Mouse (Mus musculus): ENCODE results near the gene Polr2e. TPM values are rescaled to one million over a fixed set of nuclear protein-coding genes. Genes with fewer than 3 reads are reported as not detected.

Gene Polr2e
- 261 and 268 TPM in 2 replicates for polyA plus RNA-seq (2016; fragmentation: Nextera tagmentation; extraction: Ambion mirVana)

GRCm38 (mm10) chr10:80039559-80039979 lies at the start of gene Polr2e:
Gene Polr2e (minus strand): TSS chr10:80039795.
- H3K27me3 ChIP-seq (ENCODE audit: insufficient read depth, poor library complexity, severe bottlenecking), result no peaks in the 10 kb centered on the region
- H3K36me3 ChIP-seq, result peaks cover 41% of the 10 kb centered on the region
- peak within 1 kb of the TSS; percentile 84 for H3K4me3 ChIP-seq
- peak; percentile 96 for DNase-seq (ENCODE audit: low spot score)
- H3K9me3 ChIP-seq, result no peaks in the 10 kb centered on the region
- WGBS, result under 1% methylated on average over 40 of the region's 40 CpGs
- H3K27ac ChIP-seq, result peak within 1 kb of the TSS; percentile 81
- H3K4me1 ChIP-seq (replicated peaks), result peaks cover 37% of the 10 kb centered on the region

GRCm38 (mm10) chr10:80089146-80089545 lies 49.6 kb upstream of the Polr2e start:
- H3K4me1 ChIP-seq (replicated peaks), result peaks cover 8% of the 10 kb centered on the region
- DNase-seq (ENCODE audit: low spot score), result no peak
- 55% methylated on average over 4 of the region's 4 CpGs for WGBS
- peak overlapping the region; percentile 63; the same call in 1 of the 2 replicates for H3K27ac ChIP-seq
- H3K36me3 ChIP-seq, result peaks cover 27% of the 10 kb centered on the region
- H3K4me3 ChIP-seq, result no peak overlapping the region
- H3K27me3 ChIP-seq (ENCODE audit: insufficient read depth, poor library complexity, severe bottlenecking), result no peaks in the 10 kb centered on the region
- H3K9me3 ChIP-seq, result no peaks in the 10 kb centered on the region

GRCm38 (mm10) chr10:80087483-80087882 lies 47.9 kb upstream of the Polr2e start:
- no peak for DNase-seq (ENCODE audit: low spot score)
- peaks cover 43% of the 10 kb centered on the region for H3K36me3 ChIP-seq
- H3K4me3 ChIP-seq, result no peak overlapping the region
- no peaks in the 10 kb centered on the region for H3K27me3 ChIP-seq (ENCODE audit: insufficient read depth, poor library complexity, severe bottlenecking)
- H3K4me1 ChIP-seq (replicated peaks), result peaks cover 7% of the 10 kb centered on the region
- no peaks in the 10 kb centered on the region for H3K9me3 ChIP-seq
- H3K27ac ChIP-seq, result no peak overlapping the region
- 88% methylated on average over 8 of the region's 8 CpGs for WGBS

GRCm38 (mm10) chr10:80086847-80087246 lies 47.3 kb upstream of the Polr2e start:
- DNase-seq (ENCODE audit: low spot score), result no peak
- Histone ChIP-seq H3K9me3 (no peaks in the 10 kb centered on the region), H3K4me3 (no peak overlapping the region), H3K27me3 (ENCODE audit: insufficient read depth, poor library complexity, severe bottlenecking) (no peaks in the 10 kb centered on the region), H3K27ac (no peak overlapping the region), H3K36me3 (peaks cover 50% of the 10 kb centered on the region), H3K4me1 (replicated peaks) (peaks cover 7% of the 10 kb centered on the region)
- WGBS, result 92% methylated on average over 3 of the region's 3 CpGs

- DNase-seq (ENCODE audit: low spot score), result no peak
- 87% methylated on average over 9 of the region's 9 CpGs for WGBS
- no peaks in the 10 kb centered on the region for H3K9me3 ChIP-seq
- H3K4me1 ChIP-seq (replicated peaks), result peaks cover 10% of the 10 kb centered on the region
- H3K4me3 ChIP-seq, result no peak overlapping the region
- no peak overlapping the region for H3K27ac ChIP-seq
- no peaks in the 10 kb centered on the region for H3K27me3 ChIP-seq (ENCODE audit: insufficient read depth, poor library complexity, severe bottlenecking)
- H3K36me3 ChIP-seq, result peaks cover 62% of the 10 kb centered on the region
These were observed 45.4 kb upstream of the Polr2e start for GRCm38 (mm10) chr10:80084817-80085487.

GRCm38 (mm10) chr10:80081075-80081474 lies 41.5 kb upstream of the Polr2e start:
- no peak for DNase-seq (ENCODE audit: low spot score)
- H3K27ac ChIP-seq, result peak overlapping the region; percentile 23; the same call in 1 of the 2 replicates
- no peak overlapping the region for H3K4me3 ChIP-seq
- H3K27me3 ChIP-seq (ENCODE audit: insufficient read depth, poor library complexity, severe bottlenecking), result no peaks in the 10 kb centered on the region
- peaks cover 79% of the 10 kb centered on the region for H3K36me3 ChIP-seq
- H3K4me1 ChIP-seq (replicated peaks), result peaks cover 5% of the 10 kb centered on the region
- WGBS, result 76% methylated on average over 3 of the region's 3 CpGs
- H3K9me3 ChIP-seq, result no peaks in the 10 kb centered on the region

- DNase-seq (ENCODE audit: low spot score), result no peak
- peaks cover 76% of the 10 kb centered on the region for H3K36me3 ChIP-seq
- peaks cover 11% of the 10 kb centered on the region for H3K4me1 ChIP-seq (replicated peaks)
- H3K27ac ChIP-seq, result peak overlapping the region; percentile 23; the same call in 1 of the 2 replicates
- no peak overlapping the region for H3K4me3 ChIP-seq
- no peaks in the 10 kb centered on the region for H3K27me3 ChIP-seq (ENCODE audit: insufficient read depth, poor library complexity, severe bottlenecking)
- H3K9me3 ChIP-seq, result no peaks in the 10 kb centered on the region
- WGBS, result 87% methylated on average over 16 of the region's 16 CpGs
These were observed 40.9 kb upstream of the Polr2e start for GRCm38 (mm10) chr10:80080396-80081070.

- WGBS, result 82% methylated on average over 1 of the region's 1 CpGs
- no peak for DNase-seq (ENCODE audit: low spot score)
- Histone ChIP-seq H3K36me3 (peaks cover 54% of the 10 kb centered on the region), H3K27ac (no peak overlapping the region), H3K4me3 (no peak overlapping the region), H3K4me1 (replicated peaks) (peaks cover 25% of the 10 kb centered on the region), H3K27me3 (ENCODE audit: insufficient read depth, poor library complexity, severe bottlenecking) (peaks cover 4% of the 10 kb centered on the region; the same call in 1 of the 2 replicates), H3K9me3 (no peaks in the 10 kb centered on the region)
These were observed 38.8 kb upstream of the Polr2e start for GRCm38 (mm10) chr10:80078366-80078765.

GRCm38 (mm10) chr10:80077312-80077711 lies 37.7 kb upstream of the Polr2e start:
- Histone ChIP-seq H3K4me3 (no peak overlapping the region), H3K27me3 (ENCODE audit: insufficient read depth, poor library complexity, severe bottlenecking) (peaks cover 4% of the 10 kb centered on the region; the same call in 1 of the 2 replicates), H3K9me3 (no peaks in the 10 kb centered on the region), H3K27ac (no peak overlapping the region), H3K4me1 (replicated peaks) (peaks cover 36% of the 10 kb centered on the region), H3K36me3 (peaks cover 46% of the 10 kb centered on the region)
- DNase-seq (ENCODE audit: low spot score), result no peak
- WGBS, result 89% methylated on average over 5 of the region's 5 CpGs

- no peaks in the 10 kb centered on the region for H3K9me3 ChIP-seq
- H3K36me3 ChIP-seq, result peaks cover 40% of the 10 kb centered on the region
- peaks cover 4% of the 10 kb centered on the region; the same call in 1 of the 2 replicates for H3K27me3 ChIP-seq (ENCODE audit: insufficient read depth, poor library complexity, severe bottlenecking)
- H3K27ac ChIP-seq, result no peak overlapping the region
- 87% methylated on average over 4 of the region's 4 CpGs for WGBS
- no peak for DNase-seq (ENCODE audit: low spot score)
- no peak overlapping the region for H3K4me3 ChIP-seq
- peaks cover 43% of the 10 kb centered on the region for H3K4me1 ChIP-seq (replicated peaks)
These were observed 36.8 kb upstream of the Polr2e start for GRCm38 (mm10) chr10:80076386-80076785.

- DNase-seq (ENCODE audit: low spot score), result no peak
- WGBS, result 24% methylated on average over 1 of the region's 1 CpGs
- H3K36me3 ChIP-seq, result peaks cover 36% of the 10 kb centered on the region
- H3K4me1 ChIP-seq (replicated peaks), result peaks cover 46% of the 10 kb centered on the region
- H3K27ac ChIP-seq, result peak overlapping the region; percentile 23; the same call in 1 of the 2 replicates
- H3K4me3 ChIP-seq, result no peak overlapping the region; the same call in 1 of the 2 replicates
- peaks cover 4% of the 10 kb centered on the region; the same call in 1 of the 2 replicates for H3K27me3 ChIP-seq (ENCODE audit: insufficient read depth, poor library complexity, severe bottlenecking)
- H3K9me3 ChIP-seq, result no peaks in the 10 kb centered on the region
These were observed 36.3 kb upstream of the Polr2e start for GRCm38 (mm10) chr10:80075924-80076323.

GRCm38 (mm10) chr10:80074813-80075601 lies 35.4 kb upstream of the Polr2e start:
- Histone ChIP-seq H3K27me3 (ENCODE audit: insufficient read depth, poor library complexity, severe bottlenecking) (peaks cover 4% of the 10 kb centered on the region; the same call in 1 of the 2 replicates), H3K36me3 (peaks cover 26% of the 10 kb centered on the region), H3K27ac (peak overlapping the region; percentile 35; the same call in 1 of the 2 replicates), H3K4me1 (replicated peaks) (peaks cover 51% of the 10 kb centered on the region), H3K4me3 (peak overlapping the region; percentile 28), H3K9me3 (no peaks in the 10 kb centered on the region)
- DNase-seq (ENCODE audit: low spot score), result peak; percentile 32
- WGBS, result 19% methylated on average over 28 of the region's 28 CpGs
